Mouse (Mus musculus) heart, adult 18-20 months (tissue): ENCODE measurements at regions not wholly inside any gene's neighbourhood (a gene's known extent, or its start where the extent isn't known, plus 50 kb on each side); places are given as distances from the start of the nearest gene placed in this dataset.

Experiments used
- DNase-seq, 2 experiments: peaks; one replicate each; pipeline ENCODE4 v3.0.0; 2021 to 2022; ENCODE audit warnings: mixed read lengths in 1 of 2

GRCm38 (mm10) chr10:96786903-96787571 is 170.2 kb downstream of the Btg1 start:
- peak in 1 of 2 experiments; percentile 4 for DNase-seq

GRCm38 (mm10) chr10:96787572-96787946 is 170.8 kb downstream of the Btg1 start:
- no peak for DNase-seq

GRCm38 (mm10) chr10:96788352-96789016 is 171.7 kb downstream of the Btg1 start:
- DNase-seq, result no peak

- no peak for DNase-seq
Measured at GRCm38 (mm10) chr10:96797116-96797515, 180.3 kb downstream of the Btg1 start.

- no peak for DNase-seq
Measured at GRCm38 (mm10) chr10:96800801-96801200, 184.0 kb downstream of the Btg1 start.

GRCm38 (mm10) chr10:96804030-96804784 is 187.4 kb downstream of the Btg1 start:
- DNase-seq, result no peak

GRCm38 (mm10) chr10:96806579-96806978 is 189.8 kb downstream of the Btg1 start:
- DNase-seq, result no peak

- peak; percentile 29 to 34 for DNase-seq
Measured at GRCm38 (mm10) chr10:96821852-96822251, 205.0 kb downstream of the Btg1 start.

- DNase-seq, result peak in 1 of 2 experiments; percentile 76
Measured at GRCm38 (mm10) chr10:96822344-96823335, 205.8 kb downstream of the Btg1 start.

- no peak for DNase-seq
Measured at GRCm38 (mm10) chr10:96826234-96826788, 209.5 kb downstream of the Btg1 start.

- DNase-seq, result no peak
Measured at GRCm38 (mm10) chr10:96827971-96828370, 211.2 kb downstream of the Btg1 start.

GRCm38 (mm10) chr10:96828581-96829246 is 211.9 kb downstream of the Btg1 start:
- DNase-seq, result peak in 1 of 2 experiments; percentile 15

GRCm38 (mm10) chr10:96831071-96831470 is 214.3 kb downstream of the Btg1 start:
- DNase-seq, result no peak

GRCm38 (mm10) chr10:96837230-96837629 is 220.4 kb downstream of the Btg1 start:
- no peak for DNase-seq

- DNase-seq, result no peak
Measured at GRCm38 (mm10) chr10:96841128-96841527, 224.3 kb downstream of the Btg1 start.

GRCm38 (mm10) chr10:96841956-96842355 is 225.2 kb downstream of the Btg1 start:
- no peak for DNase-seq

- no peak for DNase-seq
Measured at GRCm38 (mm10) chr10:96845906-96846305, 229.1 kb downstream of the Btg1 start.

- no peak for DNase-seq
Measured at GRCm38 (mm10) chr10:96847028-96847427, 230.2 kb downstream of the Btg1 start.

GRCm38 (mm10) chr10:96847433-96848165 is 230.8 kb downstream of the Btg1 start:
- peak in 1 of 2 experiments; percentile 14 for DNase-seq

GRCm38 (mm10) chr10:96848496-96848895 is 231.7 kb downstream of the Btg1 start:
- no peak for DNase-seq
